Mouse (Mus musculus) urinary bladder, adult 18-20 months (tissue): Measurements from ENCODE around the gene Mgmt.

ENCODE experiments used
- DNase-seq, 2 experiments: peaks; one replicate each; pipeline ENCODE4 v3.0.0; 2022; ENCODE audit warnings: low spot score in 2 of 2, mixed read lengths in 2 of 2

Mgmt gene

GRCm38 (mm10) chr7:136912901-136913300 is 18.5 kb downstream of the Mgmt start:
- no peak for DNase-seq

GRCm38 (mm10) chr7:136916021-136916420 is 21.6 kb downstream of the Mgmt start:
- DNase-seq = no peak

- DNase-seq = no peak
These were observed 26.8 kb downstream of the Mgmt start for GRCm38 (mm10) chr7:136920976-136921755.

GRCm38 (mm10) chr7:136922230-136922629 is 27.8 kb downstream of the Mgmt start:
- DNase-seq = no peak

- DNase-seq = no peak
These were observed 30.3 kb downstream of the Mgmt start for GRCm38 (mm10) chr7:136924610-136925260.

GRCm38 (mm10) chr7:136926178-136926577 is 31.8 kb downstream of the Mgmt start:
- no peak for DNase-seq

GRCm38 (mm10) chr7:136930451-136930850 is 36.0 kb downstream of the Mgmt start:
- no peak for DNase-seq

- DNase-seq = no peak
These were observed 39.0 kb downstream of the Mgmt start for GRCm38 (mm10) chr7:136933367-136933766.

- no peak for DNase-seq
These were observed 39.9 kb downstream of the Mgmt start for GRCm38 (mm10) chr7:136934336-136934735.

GRCm38 (mm10) chr7:136934784-136935183 is 40.4 kb downstream of the Mgmt start:
- no peak for DNase-seq

GRCm38 (mm10) chr7:136938371-136938770 is 44.0 kb downstream of the Mgmt start:
- DNase-seq = no peak

GRCm38 (mm10) chr7:136942414-136942813 is 48.0 kb downstream of the Mgmt start:
- no peak for DNase-seq

GRCm38 (mm10) chr7:136943886-136944285 is 49.5 kb downstream of the Mgmt start:
- DNase-seq = no peak

- DNase-seq = no peak
These were observed 51.3 kb downstream of the Mgmt start for GRCm38 (mm10) chr7:136945697-136946096.

- DNase-seq = no peak
These were observed 51.7 kb downstream of the Mgmt start for GRCm38 (mm10) chr7:136946131-136946530.

GRCm38 (mm10) chr7:136948275-136948810 is 53.9 kb downstream of the Mgmt start:
- no peak for DNase-seq

- DNase-seq = no peak
These were observed 58.2 kb downstream of the Mgmt start for GRCm38 (mm10) chr7:136952608-136953007.

GRCm38 (mm10) chr7:136953251-136953650 is 58.8 kb downstream of the Mgmt start:
- DNase-seq = no peak

- DNase-seq = no peak
These were observed 77.9 kb downstream of the Mgmt start for GRCm38 (mm10) chr7:136972361-136972760.

- DNase-seq = no peak
These were observed 80.6 kb downstream of the Mgmt start for GRCm38 (mm10) chr7:136975001-136975400.

GRCm38 (mm10) chr7:136997456-136997855 is 103.0 kb downstream of the Mgmt start:
- no peak for DNase-seq

- DNase-seq = no peak
These were observed 106.3 kb downstream of the Mgmt start for GRCm38 (mm10) chr7:137000703-137001102.

- DNase-seq = no peak
These were observed 106.8 kb downstream of the Mgmt start for GRCm38 (mm10) chr7:137001215-137001614.
